Mouse (Mus musculus) WW6 (cell line): ENCODE data around the gene Ten1.

Experiments used
- DNase-seq: peaks from one replicate; pipeline ENCODE4 v3.0.0-alpha.2; 2013; ENCODE audit warnings: low read depth, low spot score

Ten1 gene

DNA sequence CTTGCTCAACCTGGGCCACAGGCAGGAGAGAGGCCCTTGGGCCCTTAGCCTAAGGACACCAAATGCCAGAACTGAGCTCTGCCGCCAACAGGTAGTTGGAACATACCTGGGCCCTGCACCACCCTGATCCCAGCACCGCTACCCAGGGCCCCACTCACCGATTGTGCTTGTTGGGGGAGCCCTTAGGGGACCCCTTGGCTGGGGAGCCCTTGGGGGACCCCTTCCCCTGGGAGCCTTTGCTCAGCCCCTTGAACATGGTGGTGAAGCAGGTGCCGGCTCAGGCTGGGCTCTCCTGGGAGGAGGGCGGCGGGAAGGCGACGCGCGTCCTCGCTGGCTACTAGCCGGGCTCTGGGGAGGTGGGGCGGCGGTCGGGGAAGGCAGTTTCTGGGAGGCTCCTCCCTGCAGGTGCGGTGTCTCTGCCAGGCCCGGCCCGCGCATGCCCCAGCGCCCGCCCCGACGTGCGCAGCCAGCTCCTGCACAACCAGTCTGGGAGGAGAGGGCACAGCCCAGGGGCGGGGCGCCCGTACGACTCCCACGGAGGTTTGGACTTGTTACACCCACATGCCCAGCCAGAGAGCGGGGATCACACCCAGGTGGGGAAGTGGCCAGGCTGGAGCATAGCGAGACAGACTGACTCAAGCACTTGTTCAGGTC, 39.2 kb downstream of the Ten1 start, which contains the start of gene Evpl:
Gene Evpl, minus strand, starts transcription at position 336 of the 654 bp plus-strand sequence.
- no peak for DNase-seq

DNA sequence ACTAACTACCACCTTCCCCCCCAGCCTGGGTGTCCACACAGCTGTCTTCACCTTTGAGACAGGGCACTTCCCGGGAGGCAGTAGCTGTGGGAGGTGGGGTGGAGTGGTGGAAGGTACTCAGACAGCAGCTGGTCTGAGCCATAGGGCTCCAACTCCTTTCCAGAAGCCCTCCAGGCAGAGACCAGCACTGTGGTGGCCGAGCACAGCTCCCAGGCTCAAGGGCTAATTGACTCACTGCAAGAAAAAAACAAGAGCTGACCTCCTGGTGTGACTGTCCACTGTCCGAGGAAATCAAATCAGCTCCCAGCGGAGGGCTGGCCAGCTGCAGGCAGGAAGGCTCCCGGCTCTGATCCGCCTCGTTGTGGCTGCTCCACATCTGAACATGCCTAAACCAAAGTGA, 41.1 kb downstream of the Ten1 start:
- no peak for DNase-seq

DNA sequence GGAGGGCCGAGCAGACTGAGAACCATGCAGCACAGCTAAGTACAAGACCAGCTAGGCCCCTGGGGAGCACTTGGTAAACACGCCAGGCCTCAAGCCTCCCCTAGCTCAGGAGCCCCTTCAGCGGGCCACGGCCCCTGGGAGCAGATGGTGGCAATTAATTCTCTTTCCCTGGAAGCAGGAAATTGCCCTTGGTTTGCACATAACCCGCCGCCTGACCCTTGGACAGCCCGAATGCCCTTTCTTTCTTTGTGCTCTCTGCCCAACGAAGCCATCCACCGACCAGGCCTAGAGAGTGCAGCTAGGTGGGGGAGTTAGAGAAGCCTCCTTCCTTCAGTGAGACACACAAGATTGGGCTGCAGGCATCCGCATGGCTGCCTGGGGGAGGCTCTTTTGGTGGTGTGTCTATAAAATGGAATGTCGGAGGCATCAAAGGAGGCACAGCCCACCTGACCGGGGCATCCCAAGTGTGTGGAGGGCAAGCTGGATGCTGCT, 43.1 kb downstream of the Ten1 start:
- no peak for DNase-seq

GRCm38 (mm10) chr11:116244580-116244979, 45.9 kb downstream of the Ten1 start:
- no peak for DNase-seq

DNA sequence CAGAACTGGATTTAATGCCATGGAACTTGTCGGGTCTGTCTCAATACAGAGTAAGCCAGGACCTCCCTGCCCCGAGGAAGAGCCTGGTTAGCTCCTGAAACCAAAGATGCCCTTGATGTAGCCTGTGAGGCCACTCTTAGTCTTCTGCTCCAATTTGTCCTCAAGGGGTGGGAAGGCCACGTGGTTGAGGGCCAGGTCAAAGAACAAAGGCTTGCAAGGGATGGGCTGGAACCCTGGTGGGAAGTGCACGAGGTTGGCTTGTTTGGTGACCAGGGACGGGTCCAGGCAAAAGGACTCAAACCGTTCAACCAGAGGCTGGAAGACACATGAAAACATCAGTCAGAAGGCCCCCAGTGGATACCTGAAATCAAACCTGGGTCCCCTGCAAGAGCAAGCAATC, 47.0 kb downstream of the Ten1 start:
- no peak for DNase-seq

DNA sequence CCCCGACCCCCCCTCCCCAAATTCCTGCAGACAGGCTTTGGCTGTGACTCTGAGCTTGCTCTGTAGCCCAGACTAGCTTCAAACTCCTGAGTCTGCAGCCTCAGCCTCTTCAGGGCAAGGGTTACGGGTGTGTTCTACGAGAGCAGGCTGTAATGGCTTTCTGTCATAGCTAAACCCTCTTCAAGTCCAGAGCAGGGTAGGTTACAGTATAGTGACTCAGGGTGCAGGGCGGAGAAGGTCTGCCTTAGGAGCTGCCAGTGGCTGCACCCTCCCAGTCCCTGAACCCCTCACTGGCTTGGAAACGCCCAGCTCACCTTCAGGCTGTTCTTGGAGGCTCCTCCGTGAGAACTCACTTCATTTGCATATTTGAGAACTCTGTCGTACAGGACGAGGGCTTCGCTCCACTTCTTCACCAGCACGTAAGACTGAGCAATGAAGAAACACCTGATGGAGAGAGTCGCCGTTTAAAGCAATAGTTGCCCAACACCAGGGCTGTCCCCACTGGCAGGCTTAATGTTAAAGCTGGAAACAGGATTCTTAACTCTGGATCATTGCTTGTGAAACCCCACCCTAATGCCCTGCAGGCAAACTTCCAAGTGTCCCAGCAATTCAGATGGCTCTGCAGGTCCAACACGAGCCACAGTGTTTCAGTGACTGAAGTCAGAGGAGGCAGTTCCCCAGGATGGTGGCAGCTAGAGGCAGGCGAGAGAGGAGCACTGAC, 49.0 kb downstream of the Ten1 start:
- DNase-seq = no peak

GRCm38 (mm10) chr11:116250898-116251297, 52.2 kb downstream of the Ten1 start:
- DNase-seq = no peak

GRCm38 (mm10) chr11:116253076-116253600, 54.5 kb downstream of the Ten1 start:
- DNase-seq = no peak

GRCm38 (mm10) chr11:116254627-116255026, 56.0 kb downstream of the Ten1 start:
- no peak for DNase-seq

GRCm38 (mm10) chr11:116255090-116255981, 56.7 kb downstream of the Ten1 start:
- no peak for DNase-seq

DNA sequence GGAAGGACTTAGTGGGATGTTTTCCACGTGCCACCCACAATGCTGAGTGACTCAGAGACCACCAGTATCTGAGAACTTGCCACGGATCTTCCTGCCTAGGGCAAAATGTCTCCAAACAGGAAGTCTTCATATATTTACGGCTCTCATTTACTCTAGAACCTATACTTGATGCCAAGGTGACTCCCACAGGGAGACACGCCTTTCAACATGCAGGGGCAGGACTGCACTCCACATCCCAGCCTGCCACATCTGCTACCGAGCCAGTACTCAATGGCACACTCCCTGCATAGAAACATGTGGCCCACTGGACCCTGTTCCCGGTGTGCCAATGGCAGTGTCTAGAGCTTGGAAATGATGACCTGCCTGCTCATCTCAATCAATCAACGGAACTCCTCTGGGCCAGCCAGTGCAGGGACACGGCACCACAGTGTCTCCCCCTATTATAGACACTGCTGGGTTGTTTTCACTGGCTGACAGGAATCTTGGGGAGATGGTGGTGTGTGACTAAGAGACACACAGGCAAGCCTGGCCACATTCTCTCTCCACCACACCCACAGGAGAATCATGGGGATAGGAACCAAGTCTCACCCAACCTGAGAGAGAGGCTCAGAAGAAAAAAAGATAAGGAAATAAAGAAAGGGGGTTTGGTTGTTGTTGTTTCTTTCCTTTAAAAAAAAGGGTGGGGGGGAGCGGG, 57.5 kb downstream of the Ten1 start:
- no peak for DNase-seq

DNA sequence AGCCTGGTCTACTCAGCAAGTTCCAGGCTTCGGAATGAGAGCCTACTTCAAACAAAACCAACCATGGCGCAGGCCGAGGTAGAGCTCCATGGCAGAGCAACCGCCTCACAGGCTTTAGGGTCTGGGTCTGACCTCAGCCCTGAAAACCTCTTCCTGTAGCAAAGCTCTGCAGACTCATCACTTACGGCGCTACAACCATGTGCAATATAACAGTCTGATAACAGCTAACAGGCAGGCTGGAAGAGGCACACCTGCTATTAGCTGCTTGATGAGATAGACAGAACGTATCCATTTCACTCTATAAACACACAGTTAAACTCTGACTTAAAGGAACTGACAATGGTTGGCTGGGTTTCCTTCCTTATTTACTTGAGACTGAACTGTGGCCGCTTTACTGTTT, 60.8 kb downstream of the Ten1 start:
- no peak for DNase-seq

- DNase-seq = no peak
Observed at GRCm38 (mm10) chr11:116260259-116260658, 61.6 kb downstream of the Ten1 start.
